Mouse (Mus musculus) MEL (cell line): ENCODE data around the gene Ccar1. TPM values are rescaled to one million over a fixed set of nuclear protein-coding genes. Genes with fewer than 3 reads are reported as not detected.

Experiments used
- DNase-seq: peaks from one replicate; pipeline ENCODE4 v3.0.0; 2011; ENCODE audit warnings: low read depth, low spot score
- H3K27ac ChIP-seq: 2 replicates; pipeline ENCODE4 v1.5.1; 2012; ENCODE audit warnings: low read depth, mild to moderate bottlenecking, control low read depth, low read length, moderate library complexity; ENCODE audit not compliant: control insufficient read depth
- H3K27me3 ChIP-seq, 2 experiments: fragments of 150-350 bp in 1 of 2; sonication (generic) in 1 of 2; 2 replicates each; pipeline ENCODE4 v1.6.1; 2012; ENCODE audit warnings: low read length in 2 of 2, mild to moderate bottlenecking in 2 of 2, improper control_type of control experiment in 1 of 2, moderate library complexity in 1 of 2; ENCODE audit not compliant: insufficient read depth in 2 of 2, control insufficient read depth in 1 of 2
- H3K36me3 ChIP-seq, 2 experiments: 2 replicates each; pipeline ENCODE4 v1.6.1; 2012 to 2014; ENCODE audit warnings: low read length in 2 of 2, improper control_type of control experiment in 1 of 2, inconsistent platforms in 1 of 2, mild to moderate bottlenecking in 1 of 2; ENCODE audit not compliant: insufficient read depth in 2 of 2, control insufficient read depth in 1 of 2
- H3K4me1 ChIP-seq, 2 experiments: fragments of 150-350 bp in 1 of 2; sonication (generic) in 1 of 2; 2 replicates each; pipeline ENCODE4 v1.6.1; 2012; ENCODE audit warnings: low read length in 2 of 2, improper control_type of control experiment in 1 of 2, mild to moderate bottlenecking in 1 of 2; ENCODE audit not compliant: insufficient read depth in 2 of 2, control insufficient read depth in 1 of 2
- H3K4me3 ChIP-seq, 2 experiments: fragments of 150-350 bp in 1 of 2; sonication (generic) in 1 of 2; 2 replicates each; pipeline ENCODE4 v1.5.1; 2012; ENCODE audit warnings: low read depth in 2 of 2, low read length in 2 of 2, mild to moderate bottlenecking in 2 of 2, moderate library complexity in 2 of 2, control low read depth in 1 of 2, improper control_type of control experiment in 1 of 2; ENCODE audit not compliant: control insufficient read depth in 1 of 2, insufficient read depth in 1 of 2
- H3K79me2 ChIP-seq: 2 replicates; pipeline ENCODE4 v1.6.1; 2012; ENCODE audit warnings: mild to moderate bottlenecking, low read length, moderate library complexity; ENCODE audit not compliant: control insufficient read depth, poor library complexity, insufficient read depth
- H3K9ac ChIP-seq: 2 replicates; pipeline ENCODE4 v1.6.1; 2012; ENCODE audit warnings: low read depth, mild to moderate bottlenecking, control low read depth, low read length, moderate library complexity; ENCODE audit not compliant: control insufficient read depth, poor library complexity, severe bottlenecking
- H3K9me3 ChIP-seq: fragments of 150-350 bp; sonication (generic); replicated peaks from 2 replicates; pipeline ENCODE4 v1.6.1; 2012; ENCODE audit warnings: mild to moderate bottlenecking, low read length, improper control_type of control experiment, moderate library complexity; ENCODE audit not compliant: insufficient read depth
- E2F4 ChIP-seq: IDR thresholded peaks from 2 replicates; pipeline ENCODE4 v1.6.1; 2011; ENCODE audit warnings: low read depth, low read length, improper control_type of control experiment, borderline replicate concordance
- ELF1 ChIP-seq: IDR thresholded peaks from 2 replicates; pipeline ENCODE4 v1.6.1; 2014; ENCODE audit warnings: low read depth, mild to moderate bottlenecking, inconsistent platforms, low read length, improper control_type of control experiment, moderate library complexity
- ETS1 ChIP-seq: IDR thresholded peaks from 2 replicates; pipeline ENCODE4 v1.6.1; 2012; ENCODE audit warnings: low read depth, mild to moderate bottlenecking, inconsistent platforms, low read length, improper control_type of control experiment, moderate library complexity
- HCFC1 ChIP-seq: IDR thresholded peaks from 2 replicates; pipeline ENCODE4 v1.6.1; 2012; ENCODE audit warnings: low read depth, mild to moderate bottlenecking, inconsistent platforms, low read length, improper control_type of control experiment, moderate library complexity
- JUND ChIP-seq: IDR thresholded peaks from 2 replicates; pipeline ENCODE4 v1.6.1; 2011; ENCODE audit warnings: low read depth, mild to moderate bottlenecking, improper control_type of control experiment, low read length
- KAT2A ChIP-seq: conservative IDR thresholded peaks from 2 replicates; pipeline ENCODE4 v1.6.1; 2012; ENCODE audit warnings: low read depth, low read length, improper control_type of control experiment, inconsistent platforms
- MAFK ChIP-seq: IDR thresholded peaks from 2 replicates; pipeline ENCODE4 v1.6.1; 2011; ENCODE audit warnings: low read depth, mild to moderate bottlenecking, low read length, improper control_type of control experiment, borderline replicate concordance
- MAX ChIP-seq: IDR thresholded peaks from 2 replicates; pipeline ENCODE4 v1.6.1; 2011; ENCODE audit warnings: low read length, improper control_type of control experiment
- MAZ ChIP-seq: IDR thresholded peaks from 2 replicates; pipeline ENCODE4 v1.6.1; 2012; ENCODE audit warnings: low read depth, mild to moderate bottlenecking, inconsistent platforms, low read length, improper control_type of control experiment
- MXI1 ChIP-seq: IDR thresholded peaks from 2 replicates; pipeline ENCODE4 v1.6.1; 2011; ENCODE audit warnings: mild to moderate bottlenecking, low read depth, low read length, improper control_type of control experiment
- MYB ChIP-seq: IDR thresholded peaks from 2 replicates; pipeline ENCODE4 v1.6.1; 2011; ENCODE audit warnings: mild to moderate bottlenecking, low read depth, low read length, improper control_type of control experiment
- POLR2AphosphoS2 ChIP-seq: IDR thresholded peaks from 2 replicates; pipeline ENCODE4 v1.6.1; 2011; ENCODE audit warnings: low read length, improper control_type of control experiment
- POLR2AphosphoS5 ChIP-seq: IDR thresholded peaks from 2 replicates; pipeline ENCODE4 v1.6.1; 2012; ENCODE audit warnings: low read depth, borderline replicate concordance, mild to moderate bottlenecking, inconsistent platforms, low read length, moderate library complexity, mixed read lengths
- SIN3A ChIP-seq: IDR thresholded peaks from 2 replicates; pipeline ENCODE4 v1.6.1; 2012; ENCODE audit warnings: low read length, improper control_type of control experiment, inconsistent platforms
- SMC3 ChIP-seq: IDR thresholded peaks from 2 replicates; pipeline ENCODE4 v1.6.1; 2011; ENCODE audit warnings: low read depth, low read length, improper control_type of control experiment
- UBTF ChIP-seq: IDR thresholded peaks from 2 replicates; pipeline ENCODE4 v1.6.1; 2012; ENCODE audit warnings: low read depth, mild to moderate bottlenecking, inconsistent platforms, low read length, improper control_type of control experiment, moderate library complexity, borderline replicate concordance; ENCODE audit not compliant: insufficient read depth
- USF2 ChIP-seq, 2 experiments: IDR thresholded peaks; 2 replicates each; pipeline ENCODE4 v1.6.1; 2011 to 2012; ENCODE audit warnings: improper control_type of control experiment in 2 of 2, low read length in 2 of 2, borderline replicate concordance in 1 of 2, inconsistent platforms in 1 of 2, low read depth in 1 of 2, mild to moderate bottlenecking in 1 of 2; ENCODE audit not compliant: insufficient read depth in 1 of 2
- ZC3H11A ChIP-seq: IDR thresholded peaks from 2 replicates; pipeline ENCODE4 v1.6.1; 2012; ENCODE audit warnings: low read depth, mild to moderate bottlenecking, inconsistent platforms, low read length, improper control_type of control experiment
- ZKSCAN1 ChIP-seq: IDR thresholded peaks from 2 replicates; pipeline ENCODE4 v1.6.1; 2012; ENCODE audit warnings: low read depth, mild to moderate bottlenecking, inconsistent platforms, low read length, improper control_type of control experiment, moderate library complexity
- polyA plus RNA-seq, 2 experiments: library from polyadenylated mRNA; stranded (reverse) in 1 of 2; unstranded in 1 of 2; fragments of >175 nt in 1 of 2; fragments of >200 nt in 1 of 2; gene quantifications; 2 replicates each; pipeline versions ENCODE4 v1.2.1 to v1.2.4; 2012; ENCODE audit warnings: low replicate concordance in 2 of 2, low read depth in 1 of 2; ENCODE audit not compliant: insufficient read length in 2 of 2, insufficient read depth in 1 of 2, missing spikeins in 1 of 2
- total RNA-seq: library from RNA; depleted of rRNA; stranded (reverse); fragments of 300-350 nt; gene quantifications from 2 replicates; pipeline ENCODE4 v1.2.3, GENCODE M21; 2012; rRNA removed

Ccar1 gene
- total and polyA plus RNA-seq, 3 experiments: 41.5 to 66.8 (median 65.4) TPM

DNA sequence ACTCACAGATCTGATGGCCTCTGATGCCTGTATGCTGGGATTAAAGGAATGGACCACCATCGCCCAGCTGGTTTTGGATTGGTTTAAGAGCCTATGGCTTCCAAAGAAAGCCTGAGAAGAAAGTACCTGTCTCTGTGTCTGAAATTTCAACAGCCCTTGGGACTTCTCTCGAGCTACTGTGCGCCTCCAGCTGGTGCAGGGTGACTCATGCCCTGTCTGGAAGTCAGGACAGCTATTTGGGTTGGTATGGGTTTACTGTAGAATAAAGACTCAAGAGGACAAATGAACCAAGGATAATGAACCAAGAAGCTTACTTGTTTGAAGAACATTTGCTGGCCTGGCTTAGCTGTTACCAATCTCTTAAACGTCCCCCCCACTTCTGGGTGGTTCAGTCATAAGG is 88.5 kb downstream of the Ccar1 start:
- TF ChIP-seq UBTF (no peak), KAT2A (no peak), MYB (no peak), MAFK (no peak), HCFC1 (no peak), SMC3 (no peak), POLR2AphosphoS2 (no peak), ELF1 (no peak), SIN3A (no peak), POLR2AphosphoS5 (no peak), JUND (no peak), ETS1 (no peak)
- TF ChIP-seq, all 39 proteins: peak for 0
- H3K79me2 ChIP-seq: no peaks in the 10 kb centered on the region
- H3K4me1 ChIP-seq: no peaks in the 10 kb centered on the region
- no peak for DNase-seq
- H3K27ac ChIP-seq: no peak overlapping the region
- H3K27me3 ChIP-seq: peaks cover 0 to 2% of the 10 kb centered on the region in 2 experiments; a peak in 3 of 4 replicates
- H3K9me3 ChIP-seq: no peaks in the 10 kb centered on the region
- H3K9ac ChIP-seq: no peak overlapping the region
- H3K36me3 ChIP-seq: no peaks in the 10 kb centered on the region
- H3K4me3 ChIP-seq: no peak overlapping the region

GRCm38 (mm10) chr10:62702436-62702835 is 89.7 kb downstream of the Ccar1 start:
- no peaks in the 10 kb centered on the region for H3K9me3 ChIP-seq
- H3K36me3 ChIP-seq: no peaks in the 10 kb centered on the region
- TF ChIP-seq POLR2AphosphoS2 (no peak), MAX (no peak), ELF1 (no peak), ZKSCAN1 (no peak), SMC3 (no peak), MAZ (no peak), USF2 (IDR thresholded peaks at IDR 0.05; ENCODE audit: borderline replicate concordance in 1 of 2, insufficient read depth in 1 of 2, low read depth in 1 of 2, low read length in 2 of 2) (no peak), MXI1 (no peak), E2F4 (no peak), ZC3H11A (no peak)
- H3K79me2 ChIP-seq: no peaks in the 10 kb centered on the region
- no peak overlapping the region for H3K4me3 ChIP-seq
- peaks cover 0 to 4% of the 10 kb centered on the region in 2 experiments; a peak in 3 of 4 replicates for H3K27me3 ChIP-seq
- no peak for DNase-seq
- no peak overlapping the region for H3K27ac ChIP-seq
- H3K9ac ChIP-seq: no peak overlapping the region
- H3K4me1 ChIP-seq: no peaks in the 10 kb centered on the region

Other genes with a start within 250 kb of the Ccar1 start
- 17.3 and 17.6 TPM in 2 replicates for gene Kif1bp, start 213.8 kb downstream of the Ccar1 start, total RNA-seq
- gene Kif1bp, start 213.8 kb downstream of the Ccar1 start, polyA plus RNA-seq: 100 to 1,000 TPM in 1 of 2 experiments, 10 to 100 TPM in 1; 24.7 to 177 TPM
- gene Ddx21, start 190.0 kb downstream of the Ccar1 start, total RNA-seq: 299 and 313 TPM in 2 replicates
- 1,000 to 10,000 TPM in 1 of 2 experiments, 100 to 1,000 TPM in 1; 386 to 2,442 TPM for gene Ddx21, start 190.0 kb downstream of the Ccar1 start, polyA plus RNA-seq
- 48.6 and 51.8 TPM in 2 replicates for gene Ddx50, start 141.1 kb downstream of the Ccar1 start, total RNA-seq
- gene Ddx50, start 141.1 kb downstream of the Ccar1 start, polyA plus RNA-seq: 10 to 100 TPM in 1 of 2 experiments, not detected in 1; 71.5 TPM
- gene Stox1, start 66.2 kb downstream of the Ccar1 start, total RNA-seq: not detected in 2 replicates
- not detected for gene Stox1, start 66.2 kb downstream of the Ccar1 start, polyA plus RNA-seq
- gene Tet1, start 116.7 kb upstream of the Ccar1 start, total RNA-seq: 0.03 and 0.08 TPM in 2 replicates
- gene Tet1, start 116.7 kb upstream of the Ccar1 start, polyA plus RNA-seq: under 1 TPM in 1 of 2 experiments, not detected in 1; 0.08 TPM
- 7.7 and 8.3 TPM in 2 replicates for gene Slc25a16, start 128.3 kb upstream of the Ccar1 start, total RNA-seq
- 10 to 100 TPM in 1 of 2 experiments, not detected in 1; 12.1 TPM for gene Slc25a16, start 128.3 kb upstream of the Ccar1 start, polyA plus RNA-seq
- 28.0 and 30.3 TPM in 2 replicates for gene Dna2, start 154.7 kb upstream of the Ccar1 start, total RNA-seq
- 10 to 100 TPM in 1 of 2 experiments, not detected in 1; 40.9 TPM for gene Dna2, start 154.7 kb upstream of the Ccar1 start, polyA plus RNA-seq
- gene Rufy2, start 187.9 kb upstream of the Ccar1 start, total RNA-seq: 1.2 and 1.8 TPM in 2 replicates
- gene Rufy2, start 187.9 kb upstream of the Ccar1 start, polyA plus RNA-seq: 1 to 10 TPM in 1 of 2 experiments, not detected in 1; 2.6 TPM
- gene Hnrnph3, start 231.9 kb upstream of the Ccar1 start, total RNA-seq: 11.5 and 16.0 TPM in 2 replicates
- gene Hnrnph3, start 231.9 kb upstream of the Ccar1 start, polyA plus RNA-seq: 10 to 100 TPM in 1 of 2 experiments, not detected in 1; 62.4 TPM
- gene Pbld2, start 232.0 kb upstream of the Ccar1 start, total RNA-seq: 0.13 and 0.15 TPM in 2 replicates
- gene Pbld2, start 232.0 kb upstream of the Ccar1 start, polyA plus RNA-seq: under 1 TPM in 1 of 2 experiments, not detected in 1; 0.15 TPM